Mouse (Mus musculus): ENCODE results near the gene Pde8b.

- no peak for TF ChIP-seq CTCF (IDR thresholded peaks at IDR 0.05; ENCODE audit: low read depth)
- no peak for TF ChIP-seq EP300 (IDR thresholded peaks at IDR 0.05; ENCODE audit: low read depth)
These were observed 194.3 kb downstream of the Pde8b start for GRCm38 (mm10) chr13:95055742-95056388.
